Mouse (Mus musculus) megakaryocyte progenitor cell, adult 5-6 weeks (primary cell): ENCODE measurements around the gene Eepd1. TPM values are rescaled to one million over a fixed set of nuclear protein-coding genes. Genes with fewer than 3 reads are reported as not detected.

Experiments used
- ATAC-seq: replicated peaks from 2 replicates; pipeline ENCODE4 v1.8.0; 2016; ENCODE audit warnings: mild to moderate bottlenecking, moderate TSS enrichment, inconsistent platforms; ENCODE audit not compliant: poor library complexity
- total RNA-seq, 2 experiments: library from RNA; stranded (forward) in 1 of 2; stranded (reverse) in 1 of 2; fragments of 157-497, 149-512 nt in 1 of 2; fragments of 200-1000 nt in 1 of 2; gene quantifications; 2 replicates each; pipeline versions ENCODE4 v1.2.3 to v1.2.4; 2015 to 2017

Gene Eepd1
- total RNA-seq, 2 experiments from 2014 or later = 4.4 to 10.5 TPM

- no peak for ATAC-seq
Measured at GRCm38 (mm10) chr9:25527359-25528038, 46.2 kb downstream of the Eepd1 start.

DNA sequence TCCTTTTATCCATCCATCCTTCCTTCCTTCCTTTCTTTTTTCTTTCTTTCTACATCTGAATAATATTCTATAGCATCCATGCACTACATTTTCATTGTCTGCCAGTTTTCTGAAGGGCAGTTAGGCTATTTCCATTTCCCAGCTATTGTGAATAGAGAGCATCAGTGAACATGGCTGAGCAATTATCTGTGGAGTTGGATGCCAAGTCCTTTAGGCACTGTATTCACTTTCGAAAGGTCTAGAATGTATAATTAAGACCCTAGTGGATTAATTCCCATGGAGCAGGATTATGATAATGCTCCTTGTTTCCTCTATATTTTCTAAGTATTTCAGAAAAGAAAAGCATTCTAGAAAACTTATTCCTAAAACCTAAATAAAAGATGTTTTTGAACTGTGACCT is 50.3 kb downstream of the Eepd1 start:
- ATAC-seq = no peak

DNA sequence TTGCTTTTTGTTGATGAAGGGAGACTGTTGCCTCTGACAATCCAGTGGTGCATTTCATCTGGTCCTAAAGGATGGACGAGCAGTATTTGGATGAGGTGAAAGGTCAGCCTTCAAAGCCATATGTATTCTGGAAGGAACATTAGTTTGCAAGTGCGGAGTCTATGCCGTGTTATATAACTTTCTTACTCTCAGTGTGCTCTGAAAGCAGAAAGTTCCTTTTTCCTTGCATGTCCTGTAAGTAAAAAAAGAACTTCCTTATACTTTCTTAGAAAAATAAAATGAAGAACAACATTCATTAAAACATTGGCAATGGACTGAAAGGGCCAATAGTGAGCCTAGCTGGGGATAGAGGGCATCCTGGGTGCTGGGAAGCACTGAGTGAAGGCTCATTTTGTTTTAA is 50.8 kb downstream of the Eepd1 start:
- ATAC-seq = peak; percentile 26; the same call in 1 of the 2 replicates

DNA sequence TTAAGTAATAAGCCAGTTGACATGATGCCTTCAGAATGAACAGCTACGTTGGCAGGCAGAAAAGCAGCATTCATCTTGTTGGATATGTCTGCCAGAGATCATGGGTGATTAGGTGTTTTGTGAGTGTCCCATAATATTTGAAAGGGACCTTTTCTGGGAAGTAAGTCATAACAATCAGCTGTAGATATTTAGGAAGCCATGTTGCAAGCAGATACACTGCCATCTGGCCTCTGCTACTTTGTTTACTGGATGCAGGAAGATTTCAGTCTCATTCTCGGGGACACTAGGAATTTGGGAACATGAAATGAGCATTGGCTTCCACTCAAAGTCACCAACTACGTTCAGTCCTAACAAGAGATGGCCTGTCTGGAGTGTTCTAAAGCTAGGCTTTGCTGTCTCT is 54.1 kb downstream of the Eepd1 start:
- no peak for ATAC-seq

- ATAC-seq = peak; percentile 63
Measured at GRCm38 (mm10) chr9:25539461-25539860, 58.1 kb downstream of the Eepd1 start.

GRCm38 (mm10) chr9:25541355-25541754 is 60.0 kb downstream of the Eepd1 start:
- ATAC-seq = peak; percentile 87

DNA sequence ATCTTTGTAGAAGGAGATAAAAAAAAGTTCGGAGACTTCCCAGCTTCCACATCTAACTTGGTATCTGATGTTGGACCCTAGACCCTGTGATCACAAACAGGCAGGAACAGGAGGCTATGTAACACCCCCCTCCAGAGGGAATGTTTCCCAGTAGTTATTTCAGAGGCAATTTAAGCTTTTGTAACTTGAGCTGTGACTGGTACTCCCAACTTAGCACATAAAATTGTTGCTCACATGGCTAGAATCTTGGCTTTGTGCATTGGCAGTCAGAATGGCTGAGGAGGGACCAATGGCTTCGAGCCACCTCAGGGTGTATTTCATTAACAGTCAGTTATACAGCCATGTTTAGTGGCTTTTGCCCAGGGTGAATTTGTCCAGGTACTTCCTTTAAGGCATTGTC is 63.9 kb downstream of the Eepd1 start:
- no peak for ATAC-seq

DNA sequence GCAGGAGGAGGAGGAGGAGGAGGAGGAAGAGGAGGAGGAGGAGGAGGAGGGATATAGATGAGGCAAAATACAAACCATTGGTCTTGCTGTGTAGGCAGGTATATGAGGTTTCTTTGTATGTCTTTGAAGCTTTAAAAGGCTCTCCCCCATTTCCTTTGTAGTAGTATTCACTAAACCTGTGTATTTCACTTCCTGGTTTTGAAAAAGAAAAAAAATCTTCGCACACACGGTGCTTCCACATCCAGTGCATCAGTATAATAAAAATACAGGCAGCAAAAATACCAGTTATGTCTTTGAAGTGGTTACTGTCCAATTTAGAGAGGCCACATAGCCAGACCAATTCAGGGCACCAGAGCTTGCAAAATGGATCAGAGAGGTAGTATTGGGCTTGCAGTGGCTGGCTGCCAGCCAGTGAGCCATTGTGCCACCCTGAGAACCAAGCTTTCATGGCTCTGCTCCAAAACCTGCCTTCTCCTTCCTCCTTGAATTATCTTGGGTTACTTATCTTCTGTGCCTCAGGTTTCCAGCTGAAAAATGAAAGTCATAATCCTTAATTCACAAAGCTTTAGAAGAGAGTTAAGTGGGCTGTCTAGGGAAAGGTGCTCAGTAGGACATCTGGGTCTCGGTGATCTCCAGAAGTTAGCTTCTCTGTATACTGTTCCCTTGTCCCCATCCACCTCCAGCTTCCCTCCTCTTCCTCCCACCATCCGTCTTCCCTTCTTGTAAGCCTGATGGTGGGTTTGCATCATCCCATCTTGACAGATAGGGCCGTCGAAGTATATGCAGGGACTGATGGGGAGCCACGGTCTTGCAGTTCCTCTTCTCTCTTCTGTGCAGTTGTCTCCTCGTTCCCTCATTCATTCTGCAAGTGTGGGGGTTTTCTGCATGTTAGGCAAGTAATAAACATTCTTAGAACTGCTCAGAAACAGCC is 68.0 kb downstream of the Eepd1 start:
- ATAC-seq = peak; percentile 54

GRCm38 (mm10) chr9:25550196-25550595 is 68.8 kb downstream of the Eepd1 start:
- no peak for ATAC-seq

DNA sequence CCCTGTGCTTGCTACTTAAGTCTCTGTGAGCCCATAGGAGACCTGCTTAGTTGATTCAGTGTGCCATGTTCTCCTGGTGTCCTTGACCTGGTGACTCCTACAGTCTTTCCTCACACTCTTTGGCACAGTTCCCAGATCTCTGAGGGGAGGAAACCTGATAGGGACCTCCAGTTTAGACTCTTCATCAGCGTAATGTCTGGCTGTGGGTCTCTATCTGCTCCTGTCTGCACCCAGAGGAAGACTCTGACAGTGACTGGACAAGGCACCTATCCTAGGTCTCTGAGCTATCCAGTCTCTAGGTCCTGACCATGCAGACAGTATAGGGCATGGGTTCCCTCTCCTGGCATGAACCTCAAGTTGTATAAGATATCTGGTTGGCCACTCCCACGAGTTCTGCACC is 71.2 kb downstream of the Eepd1 start:
- peak; percentile 62 for ATAC-seq

DNA sequence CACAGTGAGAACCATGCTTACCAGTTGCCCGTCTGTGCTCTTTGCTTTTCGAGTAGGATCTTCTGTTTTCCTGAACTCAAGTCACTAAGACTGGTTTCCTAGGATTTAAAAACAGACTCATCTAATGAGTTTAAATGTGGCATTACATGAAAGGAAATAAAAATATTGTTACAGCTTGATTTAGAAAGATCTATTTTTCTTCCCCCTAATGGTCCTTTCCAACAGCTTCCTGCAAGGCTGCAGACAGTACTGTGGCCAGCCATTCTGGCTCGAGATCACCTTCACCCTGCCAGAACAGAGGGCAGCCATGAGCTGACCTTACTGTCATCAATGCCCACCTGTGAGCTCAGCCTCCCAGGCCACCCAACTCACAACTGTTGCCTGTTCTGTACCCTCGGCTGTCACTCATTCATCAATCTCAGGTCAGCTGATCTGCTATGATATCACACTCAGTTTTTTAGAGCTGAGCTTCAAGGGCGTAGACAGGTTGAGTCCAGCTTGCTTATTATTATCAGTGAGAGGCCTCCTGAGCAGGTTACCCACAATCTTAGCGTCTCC is 73.0 kb downstream of the Eepd1 start:
- ATAC-seq = no peak

DNA sequence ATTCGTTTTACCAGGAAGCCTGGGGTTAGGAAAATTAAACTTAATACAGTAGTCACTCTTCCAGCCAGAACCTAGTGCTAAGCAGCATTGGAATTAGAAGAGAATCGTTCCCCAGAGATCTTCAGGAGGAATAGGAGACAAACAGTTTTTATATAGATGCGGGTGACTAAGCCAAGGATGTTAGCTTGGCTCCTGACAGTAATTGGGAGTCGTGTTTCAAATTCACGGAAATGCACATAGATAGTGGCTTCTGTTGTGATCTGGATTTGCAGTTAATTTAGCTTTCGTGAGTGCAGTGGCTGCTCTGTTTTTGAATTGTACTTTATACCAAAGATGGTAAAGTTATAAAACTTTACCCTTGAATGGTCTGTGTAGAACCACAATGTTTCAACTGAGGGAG is 73.9 kb downstream of the Eepd1 start:
- ATAC-seq = no peak

DNA sequence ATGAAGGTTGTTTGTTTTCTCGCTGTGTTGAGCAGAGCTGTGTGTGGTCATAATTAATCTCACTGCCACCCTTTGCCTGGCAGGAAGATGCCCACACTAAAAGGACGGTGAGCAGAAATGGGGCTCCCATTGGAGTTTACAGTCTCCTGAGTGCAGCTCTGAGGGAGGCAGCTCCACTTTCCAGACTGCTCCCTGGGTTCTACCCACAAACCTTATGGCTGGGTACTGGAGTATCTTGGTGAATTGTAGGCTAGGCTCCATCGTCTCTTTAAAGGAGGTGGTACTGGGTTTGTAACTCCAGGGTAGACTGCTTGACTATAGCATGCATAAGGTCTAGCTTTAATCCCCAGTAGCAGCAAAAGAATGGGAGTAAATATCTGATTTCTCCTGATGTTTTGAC is 74.7 kb downstream of the Eepd1 start:
- ATAC-seq = no peak

DNA sequence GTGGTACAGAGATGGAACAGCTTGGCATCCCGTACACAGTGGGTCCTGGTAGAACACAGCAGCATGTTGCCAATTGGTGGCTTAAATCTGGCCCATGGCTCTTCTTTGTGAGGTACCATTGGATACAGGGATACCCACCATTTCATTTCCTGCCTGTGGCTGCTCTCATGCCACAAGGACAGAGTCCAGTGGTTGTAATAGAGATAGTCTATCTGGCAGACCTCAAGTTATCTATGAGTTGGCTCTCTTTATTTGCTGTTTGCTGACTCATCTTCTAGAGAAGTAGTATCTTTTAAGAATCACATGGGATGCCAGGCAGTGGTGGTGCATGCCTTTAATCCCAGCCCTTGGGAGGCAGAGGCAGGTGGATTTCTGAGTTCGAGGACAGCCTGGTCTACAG is 76.0 kb downstream of the Eepd1 start:
- no peak for ATAC-seq

DNA sequence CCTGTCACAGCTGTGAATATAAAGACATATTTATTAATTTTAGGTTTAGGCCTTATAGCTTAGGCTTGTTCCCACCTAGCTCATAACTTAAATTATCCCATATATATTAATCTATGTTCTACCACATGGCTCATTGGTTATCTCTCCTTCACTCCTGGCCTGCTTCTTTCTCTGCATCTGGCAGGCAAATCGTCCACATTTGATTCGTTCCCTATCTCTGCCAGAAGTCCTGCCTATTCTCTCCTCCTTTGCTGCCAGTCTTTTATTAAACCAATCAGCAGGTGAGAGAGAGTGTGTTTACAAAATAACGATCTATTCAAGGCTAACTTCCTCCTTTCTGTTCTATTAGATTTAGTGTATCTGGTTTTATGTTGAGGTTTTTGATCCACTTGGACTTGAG is 77.5 kb downstream of the Eepd1 start:
- peak; percentile 92 for ATAC-seq

DNA sequence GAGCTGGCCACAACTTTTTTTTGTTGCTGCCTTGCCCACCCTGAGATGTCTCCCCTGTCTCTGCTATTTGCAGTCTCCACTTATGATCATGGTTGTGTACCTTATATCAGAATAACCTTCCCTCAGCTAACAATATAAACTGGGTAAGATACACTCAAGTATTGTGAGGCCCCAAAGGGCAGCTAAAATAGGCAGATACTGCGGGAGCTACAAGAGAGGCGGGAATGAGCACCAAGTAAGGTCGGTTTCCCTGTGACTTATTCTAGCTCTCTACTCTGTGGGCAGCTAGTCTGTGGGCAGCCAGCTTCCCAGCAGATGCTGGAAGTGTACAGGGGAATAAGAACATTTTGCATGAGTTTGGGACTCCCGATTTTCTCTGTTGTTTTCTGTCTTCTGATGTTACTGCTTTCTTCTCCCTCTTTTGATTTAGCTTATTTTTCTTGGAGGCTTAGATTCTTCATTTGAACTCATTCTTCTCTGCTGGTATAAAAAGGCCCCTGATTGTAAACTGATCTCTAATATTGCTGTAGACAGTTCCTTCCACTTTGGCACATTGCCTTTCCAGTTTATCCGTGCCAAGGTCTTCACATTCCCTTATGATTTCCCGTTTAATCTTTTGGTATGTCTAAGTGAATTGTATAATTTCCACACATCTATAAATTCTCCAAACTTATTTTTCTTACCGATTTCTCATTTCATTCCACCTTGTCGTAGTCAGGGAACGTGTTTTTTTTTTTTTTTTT is 78.8 kb downstream of the Eepd1 start:
- no peak for ATAC-seq

DNA sequence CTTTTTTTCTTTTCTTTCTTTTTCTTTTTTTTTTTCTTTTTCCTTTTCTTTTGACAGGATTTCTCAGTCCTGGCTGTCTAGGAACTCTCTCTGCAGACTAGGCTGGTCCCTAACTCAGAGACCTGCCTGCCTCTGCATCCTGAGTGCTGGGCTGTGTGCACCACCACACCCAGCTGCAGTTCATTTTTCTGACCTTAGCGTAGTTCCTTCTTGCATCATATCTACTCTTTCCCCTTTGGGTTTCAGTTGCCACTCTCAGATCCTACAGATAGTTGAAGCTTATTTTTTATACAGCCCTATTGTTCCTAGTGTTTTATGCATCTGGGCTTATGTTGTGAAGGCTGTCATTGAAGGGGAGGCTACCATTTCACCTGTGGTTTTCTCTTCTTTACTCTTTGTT is 79.8 kb downstream of the Eepd1 start:
- ATAC-seq = 0 out of 2 replicates have a peak, but pooled peaks have one; percentile 43

GRCm38 (mm10) chr9:25563806-25564205 is 82.5 kb downstream of the Eepd1 start:
- no peak for ATAC-seq

GRCm38 (mm10) chr9:25567071-25567470 is 85.7 kb downstream of the Eepd1 start:
- ATAC-seq = no peak

DNA sequence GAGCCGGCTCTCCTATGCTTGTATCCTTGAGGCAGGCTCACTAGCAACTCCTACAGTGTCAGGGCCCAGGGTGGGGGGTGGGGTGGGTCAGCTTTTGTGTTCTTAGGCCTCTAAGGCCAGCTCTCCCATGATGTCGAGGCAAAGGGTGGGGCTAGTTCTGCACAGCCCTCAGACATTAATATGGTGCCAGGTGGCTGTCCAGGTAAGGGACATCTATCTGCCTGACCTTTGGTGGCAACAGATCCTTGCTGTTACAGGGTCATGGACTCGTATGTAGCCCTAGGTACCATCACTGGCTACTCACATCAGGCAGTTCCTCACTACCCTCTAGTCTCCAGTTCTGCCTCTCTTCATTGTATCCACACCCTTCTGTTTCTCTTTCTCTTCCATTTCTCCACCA is 87.4 kb downstream of the Eepd1 start:
- ATAC-seq = no peak

DNA sequence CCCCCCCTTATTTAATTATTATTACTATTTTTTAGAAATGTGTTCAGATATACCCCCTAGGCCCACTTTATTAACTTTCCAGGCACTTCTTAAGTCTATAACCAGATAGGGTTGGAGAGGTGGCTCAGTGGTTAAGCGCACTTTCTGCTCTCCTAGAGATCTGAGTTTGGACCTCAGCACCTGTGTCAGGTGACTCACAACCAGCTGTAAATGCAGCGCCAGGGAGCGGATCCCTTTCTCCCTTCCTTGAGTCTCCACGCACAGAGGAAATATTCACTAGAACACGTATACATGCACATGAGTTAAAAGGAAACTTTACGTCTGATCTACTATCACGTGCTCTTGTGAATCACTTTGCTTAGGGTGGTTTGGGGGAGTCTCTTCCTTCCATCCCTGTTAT is 88.7 kb downstream of the Eepd1 start:
- no peak for ATAC-seq
